Mouse (Mus musculus): ENCODE data around the gene Hist1h4h. TPM values are rescaled to one million over a fixed set of nuclear protein-coding genes. Genes with fewer than 3 reads are reported as not detected.
"Not testable (repeated sequence)": the region's sequence is repeated elsewhere in the genome, so short reads cannot be mapped to it uniquely, and the experiment has no call there.

Hist1h4h gene
- polyA plus RNA-seq, 1 experiment from 2014 or later: 7.3 TPM

GRCm38 (mm10) chr13:23564482-23564881, 33.6 kb downstream of the Hist1h4h start:
- Histone ChIP-seq H3K9me3 (no peaks in the 10 kb centered on the region), H3K27me3 (replicated peaks) (no peaks in the 10 kb centered on the region), H3K27ac (no peak overlapping the region), H3K4me1 (no peaks in the 10 kb centered on the region), H3K9ac (no peak overlapping the region), H3K36me3 (no peaks in the 10 kb centered on the region), H3K4me2 (no peak overlapping the region), H3K4me3 (replicated peaks) (no peak overlapping the region)
- no peak for ATAC-seq (ENCODE audit: insufficient read depth, low FRiP score, low read depth)
- WGBS: 84% methylated on average over 2 of the region's 2 CpGs

DNA sequence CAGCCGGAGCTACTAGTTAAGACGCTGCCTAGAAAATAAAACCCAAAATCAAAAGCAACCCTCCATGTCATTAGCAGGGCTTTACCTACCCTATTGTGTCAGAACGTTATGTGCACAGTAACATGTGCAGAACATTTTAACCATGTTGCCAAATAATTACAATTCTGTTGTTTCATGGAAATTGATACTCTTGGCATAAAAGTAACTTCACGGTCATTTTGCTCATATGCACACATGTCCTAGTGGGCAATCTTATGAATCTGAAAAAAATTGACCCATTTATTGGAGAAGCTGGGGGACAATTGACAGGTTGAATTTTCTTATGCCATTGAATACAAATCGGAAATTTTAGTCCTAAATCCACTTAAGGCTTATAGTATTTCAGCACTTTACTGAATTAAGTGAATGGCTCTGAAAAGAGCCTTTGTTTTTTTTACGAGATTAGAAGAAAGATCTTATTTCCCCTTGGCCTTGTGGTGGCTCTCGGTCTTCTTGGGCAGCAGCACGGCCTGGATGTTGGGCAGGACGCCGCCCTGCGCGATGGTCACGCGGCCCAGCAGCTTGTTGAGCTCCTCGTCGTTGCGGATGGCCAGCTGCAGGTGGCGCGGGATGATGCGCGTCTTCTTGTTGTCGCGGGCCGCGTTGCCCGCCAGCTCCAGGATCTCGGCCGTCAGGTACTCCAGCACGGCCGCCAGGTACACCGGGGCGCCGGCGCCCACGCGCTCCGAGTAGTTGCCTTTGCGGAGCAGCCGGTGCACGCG, 39.6 kb downstream of the Hist1h4h start:
- peak overlapping the region; percentile 98 for H3K27ac ChIP-seq
- peak overlapping the region; percentile 9; the same call in 1 of the 2 replicates for H3K9ac ChIP-seq
- 1% methylated on average over 27 of the region's 41 CpGs for WGBS
- not testable (repeated sequence) for H3K9me3 ChIP-seq; ATAC-seq (ENCODE audit: insufficient read depth, low FRiP score, low read depth); H3K27me3 ChIP-seq (replicated peaks); H3K36me3 ChIP-seq; H3K4me1 ChIP-seq
- H3K4me2 ChIP-seq: peak overlapping the region; percentile 52
- peak overlapping the region; percentile 47 for H3K4me3 ChIP-seq (replicated peaks)

DNA sequence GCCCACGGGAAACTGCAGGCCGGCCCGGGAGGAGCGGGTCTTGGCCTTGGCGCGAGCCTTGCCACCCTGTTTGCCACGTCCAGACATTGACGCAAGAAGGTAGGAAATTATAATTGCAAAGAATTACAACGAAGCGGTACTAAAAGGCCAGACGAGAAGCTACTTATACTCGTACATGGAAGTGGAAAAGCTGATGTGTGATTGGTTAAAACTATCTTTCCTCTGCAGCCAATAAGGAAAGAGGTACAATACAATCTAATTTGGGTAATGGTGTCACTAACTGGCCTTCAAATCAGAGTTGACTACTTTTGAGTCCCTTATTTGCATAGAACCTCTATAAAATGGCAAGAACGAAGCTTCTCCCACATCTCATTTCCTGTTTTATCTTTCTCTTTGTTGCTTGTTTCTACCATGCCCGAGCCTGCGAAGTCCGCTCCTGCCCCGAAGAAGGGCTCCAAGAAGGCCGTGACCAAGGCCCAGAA, 40.2 kb downstream of the Hist1h4h start, which contains the start of the genes Hist1h2ae and Hist1h2bg:
Gene Hist1h2ae, minus strand, starts transcription at position 199 of the 482 bp plus-strand sequence.
Gene Hist1h2bg, plus strand, starts transcription at position 375 of the 482 bp plus-strand sequence.
- ATAC-seq (ENCODE audit: insufficient read depth, low FRiP score, low read depth): peak; percentile 88
- no peaks in the 10 kb centered on the region; the same call in 1 of the 2 replicates for H3K4me1 ChIP-seq
- H3K4me3 ChIP-seq (replicated peaks): peak within 1 kb of the TSS; percentile 47
- H3K36me3 ChIP-seq: no peaks in the 10 kb centered on the region
- H3K27ac ChIP-seq: peak within 1 kb of the TSS; percentile 98
- H3K27me3 ChIP-seq (replicated peaks): no peaks in the 10 kb centered on the region
- peak within 1 kb of the TSS; percentile 61 for H3K4me2 ChIP-seq
- no peaks in the 10 kb centered on the region for H3K9me3 ChIP-seq
- peak within 1 kb of the TSS; percentile 41; the same call in 1 of the 2 replicates for H3K9ac ChIP-seq
- whole genome bisulfite sequencing: 0% methylated on average over 18 of the region's 18 CpGs

- Histone ChIP-seq H3K27ac (peak overlapping the region; percentile 98), H3K4me2 (peak overlapping the region; percentile 61), H3K9ac (peak overlapping the region; percentile 41; the same call in 1 of the 2 replicates), H3K4me3 (replicated peaks) (peak overlapping the region; percentile 47)
- not testable (repeated sequence) for H3K9me3 ChIP-seq; H3K27me3 ChIP-seq (replicated peaks); H3K4me1 ChIP-seq; H3K36me3 ChIP-seq; ATAC-seq (ENCODE audit: insufficient read depth, low FRiP score, low read depth)
- WGBS: 0% methylated on average over 15 of the region's 34 CpGs
Observed at GRCm38 (mm10) chr13:23571504-23572217, 40.8 kb downstream of the Hist1h4h start.

DNA sequence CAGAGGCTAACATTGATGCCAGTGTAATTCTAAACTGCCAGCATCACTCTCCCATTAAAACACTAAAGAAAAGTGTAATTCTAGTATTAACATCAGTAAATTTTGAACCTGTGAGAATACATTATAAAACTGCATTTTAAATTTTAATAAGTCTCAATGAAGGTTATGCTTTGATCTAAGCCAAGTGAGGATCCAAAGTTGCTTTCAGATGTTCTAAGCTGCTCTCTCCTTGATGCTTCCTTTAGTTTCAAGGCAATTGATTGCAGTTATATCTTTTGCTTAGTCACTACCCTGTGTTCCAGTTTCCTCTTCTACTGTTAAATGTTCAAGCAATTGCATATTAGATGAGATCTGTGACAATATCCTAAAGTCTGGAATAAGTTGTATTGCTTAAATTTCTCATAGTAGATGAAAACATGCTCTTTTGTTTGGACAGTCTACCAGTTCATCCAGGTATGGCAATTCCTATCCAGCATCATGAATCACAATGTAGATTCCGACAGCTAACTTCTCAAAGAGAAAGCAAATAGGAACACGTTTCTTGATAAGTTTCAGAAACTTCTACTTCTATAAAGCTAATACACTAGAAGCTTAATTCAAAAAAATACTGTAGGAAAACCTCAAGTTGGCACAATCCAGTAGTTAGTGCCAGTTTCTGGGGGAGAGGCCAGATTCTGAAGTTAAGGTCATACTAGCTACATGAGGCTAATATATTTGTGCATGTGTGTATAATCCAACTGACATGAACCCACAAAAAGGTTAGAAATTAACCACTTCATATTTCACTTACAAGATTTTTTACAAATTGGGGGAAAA, 41.6 kb downstream of the Hist1h4h start:
- Histone ChIP-seq H3K4me1 (peaks cover 7% of the 10 kb centered on the region; the same call in 1 of the 2 replicates), H3K27ac (peak overlapping the region; percentile 94), H3K36me3 (no peaks in the 10 kb centered on the region), H3K9ac (peak overlapping the region; percentile 41; the same call in 1 of the 2 replicates), H3K4me2 (peak overlapping the region; percentile 61), H3K27me3 (replicated peaks) (no peaks in the 10 kb centered on the region), H3K9me3 (no peaks in the 10 kb centered on the region), H3K4me3 (replicated peaks) (peak overlapping the region; percentile 47)
- WGBS: 19% methylated on average over 2 of the region's 2 CpGs
- ATAC-seq (ENCODE audit: insufficient read depth, low FRiP score, low read depth): no peak

DNA sequence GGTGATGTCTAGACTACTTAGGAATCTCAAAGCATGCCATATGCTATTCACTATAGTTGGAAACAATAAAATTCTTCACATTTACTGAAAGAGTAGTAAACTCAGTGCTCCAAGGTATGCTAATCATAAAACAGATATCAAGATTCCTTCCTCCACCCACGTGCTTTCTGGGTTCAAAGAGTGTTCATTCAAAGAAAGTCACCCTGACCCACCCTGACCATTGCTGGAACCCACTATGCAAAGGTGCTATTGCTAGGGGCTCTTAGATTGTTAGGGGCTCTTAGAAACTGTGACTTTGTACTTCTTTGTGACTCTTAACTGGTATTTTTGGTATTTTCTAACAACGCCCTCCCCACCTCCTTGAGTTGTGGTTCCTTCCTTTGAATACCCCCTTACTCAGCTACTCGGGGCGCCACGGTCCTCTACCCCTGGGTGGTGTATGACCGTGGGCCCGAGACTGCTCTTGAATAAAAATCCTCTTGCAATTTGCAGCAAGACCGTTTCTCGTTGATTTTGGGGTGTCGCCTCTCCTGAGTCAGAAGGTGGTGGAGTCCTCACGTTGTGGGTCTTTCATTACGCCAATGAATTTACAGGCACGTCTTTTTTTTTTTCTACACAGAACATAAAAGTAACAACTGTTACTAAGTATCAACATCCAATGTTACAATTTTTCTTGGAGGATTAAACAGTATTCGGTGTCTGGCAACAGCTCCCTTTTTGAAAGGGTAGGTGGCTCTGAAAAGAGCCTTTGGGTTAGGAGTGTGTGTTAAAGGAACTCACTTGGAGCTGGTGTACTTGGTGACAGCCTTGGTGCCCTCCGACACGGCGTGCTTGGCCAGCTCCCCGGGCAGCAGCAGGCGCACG, 42.4 kb downstream of the Hist1h4h start:
- 7% methylated on average over 20 of the region's 20 CpGs for WGBS
- not testable (repeated sequence) for H3K9me3 ChIP-seq; H3K4me1 ChIP-seq; ATAC-seq (ENCODE audit: insufficient read depth, low FRiP score, low read depth); H3K27me3 ChIP-seq (replicated peaks); H3K36me3 ChIP-seq
- Histone ChIP-seq H3K27ac (peak overlapping the region; percentile 94), H3K4me2 (peak overlapping the region; percentile 61), H3K4me3 (replicated peaks) (peak overlapping the region; percentile 47), H3K9ac (peak overlapping the region; percentile 37; the same call in 1 of the 2 replicates)

GRCm38 (mm10) chr13:23573898-23574524, 43.2 kb downstream of the Hist1h4h start, which contains the start of the genes Hist1h2bf and Hist1h2ad:
TSS of gene Hist1h2bf (minus strand) at chr13:23574196.
TSS of gene Hist1h2ad (plus strand) at chr13:23574381.
- under 1% methylated on average over 42 of the region's 42 CpGs for WGBS
- H3K36me3 ChIP-seq: not testable (repeated sequence)
- ATAC-seq (ENCODE audit: insufficient read depth, low FRiP score, low read depth): peak; percentile 87

GRCm38 (mm10) chr13:23574546-23575170, 43.8 kb downstream of the Hist1h4h start:
- not testable (repeated sequence) for H3K4me1 ChIP-seq; H3K9me3 ChIP-seq; H3K27me3 ChIP-seq (replicated peaks); H3K36me3 ChIP-seq; H3K9ac ChIP-seq; ATAC-seq (ENCODE audit: insufficient read depth, low FRiP score, low read depth)
- Histone ChIP-seq H3K4me3 (replicated peaks) (peak overlapping the region; percentile 36), H3K4me2 (peak overlapping the region; percentile 71), H3K27ac (peak overlapping the region; percentile 94)
- under 1% methylated on average over 12 of the region's 39 CpGs for WGBS

More at GRCm38 (mm10) chr13:23573898-23574524, 43.2 kb downstream of the Hist1h4h start, which contains the start of the genes Hist1h2bf and Hist1h2ad:
- H3K9ac ChIP-seq: peak within 1 kb of the TSS; percentile 37; the same call in 1 of the 2 replicates
- H3K9me3 ChIP-seq; H3K4me1 ChIP-seq; H3K27me3 ChIP-seq (replicated peaks): not testable (repeated sequence)
- peak within 1 kb of the TSS; percentile 71 for H3K4me2 ChIP-seq
- H3K27ac ChIP-seq: peak within 1 kb of the TSS; percentile 94
- H3K4me3 ChIP-seq (replicated peaks): peak within 1 kb of the TSS; percentile 47

GRCm38 (mm10) chr13:23575271-23575851, 44.5 kb downstream of the Hist1h4h start, which contains the start of gene Hist1h3d:
TSS of gene Hist1h3d (plus strand) at chr13:23575763.
- under 1% methylated on average over 17 of the region's 18 CpGs for WGBS
- H3K27ac ChIP-seq: peak within 1 kb of the TSS; percentile 94
- no peaks in the 10 kb centered on the region for H3K9me3 ChIP-seq
- H3K27me3 ChIP-seq (replicated peaks): no peaks in the 10 kb centered on the region
- H3K4me1 ChIP-seq: 0 out of 2 replicates have a peak, but pooled peaks cover 7% of the 10 kb centered on the region
- peak within 1 kb of the TSS; percentile 71 for H3K4me2 ChIP-seq
- ATAC-seq (ENCODE audit: insufficient read depth, low FRiP score, low read depth): peak; percentile 62
- peak within 1 kb of the TSS; percentile 44 for H3K4me3 ChIP-seq (replicated peaks)
- H3K36me3 ChIP-seq: no peaks in the 10 kb centered on the region
- peak within 1 kb of the TSS; percentile 46 for H3K9ac ChIP-seq
